Comparison of ENCODE assay signal across 25 mouse cellular contexts in genomic region chr2:92964345-92964744, GRCm38 (mm10). TPM values are rescaled to one million over a fixed set of nuclear protein-coding genes. Genes with fewer than 3 reads are reported as not detected.
DNase-seq lines count a peak whose midpoint lies in the region; ATAC-seq and TF ChIP-seq lines count a peak whose summit lies in the region.
"Had no signal": no experiment of that assay in that cellular context is flagged by ENCODE, and none has a peak within 500 bp of the region (broad histone marks: within the 10 kb centered on the region; RNA-seq: fewer than 3 reads in every experiment).

No protein-coding gene starts in this region.

- H3K4me1 ChIP-seq in G1E (ENCODE audit: insufficient read depth, low read depth, low read length) (peaks cover 55% of the 10 kb centered on the region), MEL (ENCODE audit: control insufficient read depth in 1 of 2, insufficient read depth in 2 of 2, low read length in 2 of 2) (peaks cover 0 to 3% of the 10 kb centered on the region in 2 experiments; a peak in 1 of 4 replicates)

- H3K79me2 ChIP-seq in MEL (ENCODE audit: control insufficient read depth, insufficient read depth, low read length, poor library complexity) = no peaks in the 10 kb centered on the region

- peak; percentile 19; the same call in 1 of the 2 replicates for ATAC-seq in G1E (ENCODE audit: extremely low read depth, insufficient number of reproducible peaks, low FRiP score, poor library complexity, severe bottlenecking)
- ATAC-seq in common myeloid progenitor, adult 5-6 weeks (replicated peaks; ENCODE audit: low read depth, poor library complexity, severe bottlenecking) = 0 out of 2 replicates have a peak, but pooled peaks have one; percentile 39
- ATAC-seq in cerebellum, adult (ENCODE audit: insufficient number of reproducible peaks, low FRiP score, low TSS enrichment) = no peak
- no peak for ATAC-seq in granulocyte monocyte progenitor cell, adult 5-6 weeks (replicated peaks; ENCODE audit: poor library complexity, severe bottlenecking)
- no peak for ATAC-seq in inflammation-experienced regulatory T-cells, adult 6 months
- ATAC-seq: activated CD4-positive, CD25-positive, alpha-beta regulatory T cell, adult 4 months; CD4-positive, CD25-positive, alpha-beta regulatory T cell, adult 4 months; Patski had no signal

- H3K27ac ChIP-seq in MEL (ENCODE audit: control insufficient read depth, low read depth, low read length) = no peak overlapping the region

- no peak for TF ChIP-seq POLR2A in MEL (IDR thresholded peaks at IDR 0.05; ENCODE audit: control insufficient read depth in 1 of 2, insufficient read depth in 1 of 2, low read depth in 1 of 2, low read length in 2 of 2, poor library complexity in 1 of 2)

- TF ChIP-seq EP300 in MEL (IDR thresholded peaks at IDR 0.05; ENCODE audit: low read depth in 1 of 2, low read length in 2 of 2) = peak; percentile 74

- H3K4me3 ChIP-seq in G1E (ENCODE audit: low read depth, low read length) = no peak overlapping the region
- H3K4me3 ChIP-seq in MEL (ENCODE audit: control insufficient read depth in 1 of 2, insufficient read depth in 1 of 2, low read depth in 2 of 2, low read length in 2 of 2) = no peak overlapping the region

- H3K9ac ChIP-seq in MEL (ENCODE audit: control insufficient read depth, low read depth, low read length, poor library complexity, severe bottlenecking) = no peak overlapping the region

- H3K36me3 ChIP-seq in G1E (replicated peaks) (peaks cover 29% of the 10 kb centered on the region), MEL (ENCODE audit: control insufficient read depth in 1 of 2, insufficient read depth in 2 of 2, low read length in 2 of 2) (peaks cover 0 to 4% of the 10 kb centered on the region in 2 experiments; a peak in 1 of 4 replicates)

- no peak for TF ChIP-seq RAD21 in MEL (IDR thresholded peaks at IDR 0.05; ENCODE audit: low read depth, low read length)

- TF ChIP-seq CTCF in G1E (IDR thresholded peaks at IDR 0.05; ENCODE audit: low read depth, low read length) = no peak
- no peak for TF ChIP-seq CTCF in MEL (IDR thresholded peaks at IDR 0.05 in 2 of 3, conservative IDR thresholded peaks at IDR 0.05 in 1 of 3; ENCODE audit: control insufficient read depth in 1 of 3, insufficient read depth in 1 of 3, low read depth in 2 of 3, low read length in 3 of 3, poor library complexity in 1 of 3, severe bottlenecking in 1 of 3)

- DNase-seq in G1E (ENCODE audit: low spot score) = no peak
- peak; percentile 69 for DNase-seq in MEL (ENCODE audit: low read depth, low spot score)
- peak; percentile 78 for DNase-seq in MEL-GATA-1-ER (ENCODE audit: extremely low read depth, low read depth)
- DNase-seq in urinary bladder, postnatal 14 days (ENCODE audit: low spot score) = no peak
- DNase-seq: adrenal gland, adult 2 months; adrenal gland, adult 8-10 months; adrenal gland, postnatal 10 days; adrenal gland, postnatal 14 days; adrenal gland, postnatal 25 days; adrenal gland, postnatal 36 days; B cell, adult 2 months; cerebellum, adult 11 months; cerebellum, adult 11-12 months; cerebellum, adult 18-20 months; cerebellum, adult 2 months; cerebellum, adult 8-10 months; cerebellum, adult 9-10 months had no signal

- H3K9me3 ChIP-seq in G1E (replicated peaks) = 0 out of 2 replicates have a peak, but pooled peaks cover 2% of the 10 kb centered on the region
- H3K9me3 ChIP-seq in MEL (replicated peaks; ENCODE audit: insufficient read depth, low read length) = no peaks in the 10 kb centered on the region

- H3K27me3 ChIP-seq in G1E (ENCODE audit: insufficient read depth, low read length) (no peaks in the 10 kb centered on the region), MEL (ENCODE audit: control insufficient read depth in 1 of 2, insufficient read depth in 2 of 2, low read length in 2 of 2) (no peaks in the 10 kb centered on the region)
- H3K27me3 ChIP-seq: Patski had no signal

TF ChIP-seq in MEL, 35 proteins besides CTCF, POLR2A, EP300 and RAD21:
- TF ChIP-seq SIN3A (IDR thresholded peaks at IDR 0.05; ENCODE audit: low read length) (no peak), ELF1 (IDR thresholded peaks at IDR 0.05; ENCODE audit: low read depth, low read length) (no peak), USF2 (IDR thresholded peaks at IDR 0.05; ENCODE audit: borderline replicate concordance in 1 of 2, insufficient read depth in 1 of 2, low read depth in 1 of 2, low read length in 2 of 2) (no peak), MYC (IDR thresholded peaks at IDR 0.05; ENCODE audit: low read depth, low read length) (no peak), NRF1 (IDR thresholded peaks at IDR 0.05; ENCODE audit: insufficient read depth, low read depth, low read length, poor library complexity, severe bottlenecking) (no peak), E2F4 (IDR thresholded peaks at IDR 0.05; ENCODE audit: borderline replicate concordance, low read depth, low read length) (no peak), SMC3 (IDR thresholded peaks at IDR 0.05; ENCODE audit: low read depth, low read length) (no peak), POLR2AphosphoS2 (IDR thresholded peaks at IDR 0.05; ENCODE audit: low read length) (no peak), MAX (IDR thresholded peaks at IDR 0.05; ENCODE audit: low read length) (no peak), MAFK (IDR thresholded peaks at IDR 0.05; ENCODE audit: borderline replicate concordance, low read depth, low read length) (no peak), NELFE (IDR thresholded peaks at IDR 0.05; ENCODE audit: low read depth, low read length) (no peak), MAZ (IDR thresholded peaks at IDR 0.05; ENCODE audit: low read depth, low read length) (no peak), ZMIZ1 (IDR thresholded peaks at IDR 0.05; ENCODE audit: low read depth, low read length) (no peak), MYB (IDR thresholded peaks at IDR 0.05; ENCODE audit: low read depth, low read length) (no peak), MXI1 (IDR thresholded peaks at IDR 0.05; ENCODE audit: low read depth, low read length) (no peak), ZNF384 (IDR thresholded peaks at IDR 0.05; ENCODE audit: low read depth, low read length) (no peak), TBP (IDR thresholded peaks at IDR 0.05; ENCODE audit: low read depth, low read length) (no peak), MEF2A (IDR thresholded peaks at IDR 0.05; ENCODE audit: extremely low read depth, insufficient replicate concordance, low read depth, low read length, poor library complexity, severe bottlenecking) (peak; percentile 62; the same call in 1 of the 2 replicates), KAT2A (conservative IDR thresholded peaks at IDR 0.05; ENCODE audit: low read depth, low read length) (no peak), GABPA (IDR thresholded peaks at IDR 0.05; ENCODE audit: low read depth, low read length) (no peak), CHD2 (IDR thresholded peaks at IDR 0.05; ENCODE audit: low read length) (no peak), BHLHE40 (IDR thresholded peaks at IDR 0.05; ENCODE audit: borderline replicate concordance, low read depth, low read length) (no peak), CHD1 (IDR thresholded peaks at IDR 0.05; ENCODE audit: low read depth, low read length) (no peak), ZC3H11A (IDR thresholded peaks at IDR 0.05; ENCODE audit: low read depth, low read length) (no peak), POLR2AphosphoS5 (IDR thresholded peaks at IDR 0.05; ENCODE audit: borderline replicate concordance, low read depth, low read length) (no peak), USF1 (IDR thresholded peaks at IDR 0.05; ENCODE audit: low read depth, low read length) (no peak), JUND (IDR thresholded peaks at IDR 0.05; ENCODE audit: low read depth, low read length) (no peak), UBTF (IDR thresholded peaks at IDR 0.05; ENCODE audit: borderline replicate concordance, insufficient read depth, low read depth, low read length) (no peak), ZKSCAN1 (IDR thresholded peaks at IDR 0.05; ENCODE audit: low read depth, low read length) (no peak), TCF12 (IDR thresholded peaks at IDR 0.05; ENCODE audit: low read depth, low read length) (peak; percentile 71), RCOR1 (IDR thresholded peaks at IDR 0.05; ENCODE audit: low read depth, low read length) (no peak), ETS1 (IDR thresholded peaks at IDR 0.05; ENCODE audit: low read depth, low read length) (peak; percentile 76; the same call in 1 of the 2 replicates), GATA1 (IDR thresholded peaks at IDR 0.05; ENCODE audit: low read depth, low read length) (peak; percentile 71), HCFC1 (IDR thresholded peaks at IDR 0.05; ENCODE audit: low read depth, low read length) (no peak), TAL1 (IDR thresholded peaks at IDR 0.05; ENCODE audit: low read length) (peak; percentile 78)

RNA-seq across cellular contexts. Expression of gene Syt13, which starts 49.4 kb away (rescaled TPM):
- total RNA-seq in G1E (2014; fragmentation: Nextera tagmentation) = not detected in 2 replicates
- 0.05 and 0.06 TPM in 2 replicates for total RNA-seq in G1E (2017)
- polyA plus RNA-seq in G1E (2012) = not detected in 2 replicates
- total RNA-seq in MEL (2012; rRNA removed) = not detected in 2 replicates
- polyA plus RNA-seq in MEL (2012; ENCODE audit: insufficient read depth in 1 of 2, insufficient read length in 2 of 2, low read depth in 1 of 2, low replicate concordance in 2 of 2, missing spikeins in 1 of 2) = not detected
- not detected in 2 replicates for total RNA-seq in common myeloid progenitor, adult 5-6 weeks (2017)
- not detected in 2 replicates for total RNA-seq in granulocyte monocyte progenitor cell, adult 5-6 weeks (2014; fragmentation: Nextera tagmentation)
- not detected in 2 replicates for total RNA-seq in granulocyte monocyte progenitor cell, adult 5-6 weeks (2017)
- not detected for polyA plus RNA-seq in inflammation-experienced regulatory T-cells, adult 6 months (2017; shearing (Covaris generic))
- total RNA-seq: CH12.LX had no signal
- polyA plus RNA-seq: activated CD4-positive, CD25-positive, alpha-beta regulatory T cell, adult 4 months; CD4-positive, CD25-positive, alpha-beta regulatory T cell, adult 4 months had no signal

Comparison
In these comparisons a context has a peak if more than half of its experiments do, and no peak if none do; other contexts are left out.
1. ATAC-seq: peak in G1E (single experiment) and common myeloid progenitor, adult 5-6 weeks (single experiment); none in cerebellum, adult (single experiment), granulocyte monocyte progenitor cell, adult 5-6 weeks (single experiment) and inflammation-experienced regulatory T-cells, adult 6 months (single experiment).
2. DNase-seq: peak in MEL (single experiment) and MEL-GATA-1-ER (single experiment); none in G1E (single experiment) and urinary bladder, postnatal 14 days (single experiment).